26 mouse cellular contexts compared by ENCODE assay signal in the genomic region with DNA sequence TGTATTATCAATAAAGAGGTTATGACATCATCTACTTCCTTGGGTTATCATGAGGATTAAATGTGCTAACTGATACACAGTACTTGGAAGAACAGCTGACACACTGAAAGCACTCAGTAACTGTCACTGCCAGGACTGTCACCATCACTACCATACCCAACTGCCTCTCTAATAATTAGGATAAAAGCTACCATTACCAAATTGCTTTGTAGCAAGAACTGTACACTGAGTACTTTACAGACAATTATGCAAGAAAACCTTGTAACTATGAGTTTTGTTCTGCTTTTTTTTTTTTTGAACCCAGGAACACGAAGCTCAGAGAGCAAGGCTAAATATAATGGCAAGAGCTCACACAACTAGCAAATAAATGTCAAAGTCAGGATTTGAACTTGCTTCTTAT. TPM values are rescaled to one million over a fixed set of nuclear protein-coding genes. Genes with fewer than 3 reads are reported as not detected.
DNase-seq lines count a peak whose midpoint lies in the region; ATAC-seq and TF ChIP-seq lines count a peak whose summit lies in the region.
"Had no signal": no experiment of that assay in that cellular context is flagged by ENCODE, and none has a peak within 500 bp of the region (broad histone marks: within the 10 kb centered on the region; RNA-seq: fewer than 3 reads in every experiment).

No protein-coding gene starts in this region.

- 46% methylated on average over 1 of the region's 1 CpGs for WGBS in forebrain, postnatal 0 days
- WGBS in forebrain, embryonic 13.5 days = 73% methylated on average over 1 of the region's 1 CpGs

- no peaks in the 10 kb centered on the region for H3K4me1 ChIP-seq in forebrain, postnatal 0 days (ENCODE audit: insufficient read depth)
- peaks cover 20% of the 10 kb centered on the region for H3K4me1 ChIP-seq in forebrain, embryonic 13.5 days

- no peak for TF ChIP-seq CTCF in forebrain, postnatal 0 days (IDR thresholded peaks at IDR 0.05; ENCODE audit: low read depth)

- DNase-seq in forebrain, postnatal 0 days = no peak
- DNase-seq in lung, postnatal 36 days = peak; percentile 33
- no peak for DNase-seq in lung, postnatal 14 days
- no peak for DNase-seq in cerebellum, adult 8-10 months
- no peak for DNase-seq in cerebellum, adult 9-10 months
- no peak for DNase-seq in kidney, adult 8-10 months
- DNase-seq: adrenal gland, postnatal 14 days; gastrocnemius, postnatal 25 days; heart, adult 18-20 months; heart, postnatal 4 days; layer of hippocampus, postnatal 36 days; lung, postnatal 4 days; right cerebral cortex, postnatal 4 days; thymus, adult 2 months; thymus, postnatal 36 days had no signal

- H3K4me2 ChIP-seq in forebrain, postnatal 0 days (ENCODE audit: low read depth) = no peak overlapping the region
- no peak overlapping the region for H3K4me2 ChIP-seq in forebrain, embryonic 13.5 days
- H3K4me2 ChIP-seq: embryonic facial prominence, embryonic 13.5 days; heart, embryonic 12.5 days; hindbrain, embryonic 13.5 days; midbrain, embryonic 15.5 days; neural tube, embryonic 12.5 days had no signal

- H3K4me3 ChIP-seq in forebrain, postnatal 0 days (ENCODE audit: low read depth, low read length) = no peak overlapping the region
- no peak overlapping the region for H3K4me3 ChIP-seq in forebrain, embryonic 13.5 days
- H3K4me3 ChIP-seq: embryonic facial prominence, embryonic 13.5 days; heart, embryonic 12.5 days; hindbrain, embryonic 13.5 days; midbrain, embryonic 10.5 days; midbrain, embryonic 15.5 days; myocyte; neural tube, embryonic 12.5 days had no signal

- H3K36me3 ChIP-seq in forebrain, postnatal 0 days (ENCODE audit: insufficient read depth) = no peaks in the 10 kb centered on the region
- H3K36me3 ChIP-seq in forebrain, embryonic 13.5 days (ENCODE audit: poor library complexity, severe bottlenecking) = no peaks in the 10 kb centered on the region
- H3K36me3 ChIP-seq: embryonic facial prominence, embryonic 13.5 days; G1E; heart, embryonic 12.5 days; hindbrain, embryonic 13.5 days; midbrain, embryonic 10.5 days; midbrain, embryonic 15.5 days; neural tube, embryonic 12.5 days had no signal

- no peaks in the 10 kb centered on the region for H3K9me3 ChIP-seq in forebrain, postnatal 0 days (ENCODE audit: low read length)
- no peaks in the 10 kb centered on the region for H3K9me3 ChIP-seq in forebrain, embryonic 13.5 days (replicated peaks)
- H3K9me3 ChIP-seq: embryonic facial prominence, embryonic 13.5 days; G1E; heart, embryonic 12.5 days; hindbrain, embryonic 13.5 days; midbrain, embryonic 10.5 days; midbrain, embryonic 15.5 days; neural tube, embryonic 12.5 days had no signal

- H3K27me3 ChIP-seq in forebrain, postnatal 0 days (ENCODE audit: insufficient read depth, low read length) = no peaks in the 10 kb centered on the region
- H3K27me3 ChIP-seq in forebrain, embryonic 13.5 days = no peaks in the 10 kb centered on the region
- H3K27me3 ChIP-seq: embryonic facial prominence, embryonic 13.5 days; heart, embryonic 12.5 days; hindbrain, embryonic 13.5 days; midbrain, embryonic 15.5 days; neural tube, embryonic 12.5 days; Patski had no signal

- no peak overlapping the region for H3K9ac ChIP-seq in forebrain, postnatal 0 days
- H3K9ac ChIP-seq in forebrain, embryonic 13.5 days = no peak overlapping the region
- H3K9ac ChIP-seq: embryonic facial prominence, embryonic 13.5 days; heart, embryonic 12.5 days; hindbrain, embryonic 13.5 days; midbrain, embryonic 15.5 days; neural tube, embryonic 12.5 days had no signal

- ATAC-seq in forebrain, postnatal 0 days = peak; percentile 16; the same call in 1 of the 2 replicates
- ATAC-seq in forebrain, embryonic 13.5 days = no peak
- peak; percentile 54 for ATAC-seq in megakaryocyte, adult 5-6 weeks (ENCODE audit: poor library complexity, severe bottlenecking)
- ATAC-seq: midbrain, embryonic 15.5 days had no signal

- H3K27ac ChIP-seq in forebrain, postnatal 0 days (ENCODE audit: low read depth, low read length) = no peak overlapping the region
- no peak overlapping the region for H3K27ac ChIP-seq in forebrain, embryonic 13.5 days
- H3K27ac ChIP-seq: embryonic facial prominence, embryonic 13.5 days; hindbrain, embryonic 13.5 days; midbrain, embryonic 10.5 days; midbrain, embryonic 15.5 days; neural tube, embryonic 12.5 days had no signal

RNA-seq across cellular contexts. Expression of a gene that starts 58.5 kb away (rescaled TPM):
- total RNA-seq in forebrain, postnatal 0 days (2014; rRNA removed) = 29.9 and 34.0 TPM in 2 replicates
- 2.5 and 3.9 TPM in 2 replicates for polyA plus RNA-seq in forebrain, postnatal 0 days (2015; fragmentation: Nextera tagmentation; extraction: Ambion mirVana)
- 2.1 and 2.2 TPM in 2 replicates for polyA plus RNA-seq in forebrain, embryonic 13.5 days (2015; fragmentation: Nextera tagmentation; extraction: Ambion mirVana)
- total RNA-seq in megakaryocyte, adult 5-6 weeks (2015) = 103 and 104 TPM in 2 replicates
- 94.7 and 107 TPM in 2 replicates for total RNA-seq in megakaryocyte, adult 5-6 weeks (2017)
